Mouse (Mus musculus): ENCODE measurements around the gene Fkrp.
A peak's percentile ranks its signal among the peaks of the same experiment; 100 is the strongest.

Gene Fkrp

GRCm38 (mm10) chr7:16792316-16792715, 24.2 kb downstream of the Fkrp start:
- no peak for DNase-seq (ENCODE audit: low spot score)

GRCm38 (mm10) chr7:16785541-16786083, 30.9 kb downstream of the Fkrp start:
- DNase-seq (ENCODE audit: low spot score), result no peak

GRCm38 (mm10) chr7:16784498-16784976, 32.0 kb downstream of the Fkrp start:
- no peak for DNase-seq (ENCODE audit: low spot score)

GRCm38 (mm10) chr7:16783758-16784415, 32.6 kb downstream of the Fkrp start:
- DNase-seq (ENCODE audit: low spot score), result no peak

- DNase-seq (ENCODE audit: low spot score), result peak; percentile 47
These were observed 33.3 kb downstream of the Fkrp start for GRCm38 (mm10) chr7:16783224-16783688.

- DNase-seq (ENCODE audit: low spot score), result no peak
These were observed 33.9 kb downstream of the Fkrp start for GRCm38 (mm10) chr7:16782555-16783125.

- peak; percentile 40 for DNase-seq (ENCODE audit: low spot score)
These were observed 34.5 kb downstream of the Fkrp start for GRCm38 (mm10) chr7:16781816-16782554.

GRCm38 (mm10) chr7:16781555-16781815, 35.0 kb downstream of the Fkrp start:
- DNase-seq (ENCODE audit: low spot score), result no peak

GRCm38 (mm10) chr7:16780825-16781554, 35.5 kb downstream of the Fkrp start, which contains the start of gene Slc1a5:
TSS of gene Slc1a5 (plus strand) at chr7:16781340.
- DNase-seq (ENCODE audit: low spot score), result peak; percentile 94

- no peak for DNase-seq (ENCODE audit: low spot score)
These were observed 36.5 kb downstream of the Fkrp start for GRCm38 (mm10) chr7:16780076-16780475.

GRCm38 (mm10) chr7:16775888-16776287, 40.6 kb downstream of the Fkrp start:
- DNase-seq (ENCODE audit: low spot score), result no peak

GRCm38 (mm10) chr7:16766443-16766842, 50.1 kb downstream of the Fkrp start:
- no peak for DNase-seq (ENCODE audit: low spot score)

GRCm38 (mm10) chr7:16763463-16764218, 52.9 kb downstream of the Fkrp start:
- DNase-seq (ENCODE audit: low spot score), result no peak

GRCm38 (mm10) chr7:16761630-16762029, 54.9 kb downstream of the Fkrp start:
- no peak for DNase-seq (ENCODE audit: low spot score)

- DNase-seq (ENCODE audit: low spot score), result no peak
These were observed 55.5 kb downstream of the Fkrp start for GRCm38 (mm10) chr7:16761005-16761481.

- DNase-seq (ENCODE audit: low spot score), result no peak
These were observed 56.2 kb downstream of the Fkrp start for GRCm38 (mm10) chr7:16760292-16760691.

Data from T-cell, adult 2 months (primary cell).